Mouse (Mus musculus) hematopoietic stem cell, adult 5-6 weeks (primary cell): ENCODE results near the gene Ceacam16. TPM values are rescaled to one million over a fixed set of nuclear protein-coding genes. Genes with fewer than 3 reads are reported as not detected.

Experiments used
- total RNA-seq: library from RNA; stranded (forward); fragments of 172-1452, 232-1000 nt; gene quantifications from 2 replicates; pipeline ENCODE4 v1.2.3, GENCODE M21; 2017

Gene Ceacam16
- total RNA-seq, 1 experiment from 2014 or later = 0.10 TPM

Other genes with a start within 250 kb of the Ceacam16 start
- gene Relb, start 231.9 kb downstream of the Ceacam16 start, total RNA-seq = 8.7 and 12.4 TPM in 2 replicates
- 21.4 and 26.4 TPM in 2 replicates for gene Clptm1, start 196.3 kb downstream of the Ceacam16 start, total RNA-seq
- gene Apoc2, start 183.4 kb downstream of the Ceacam16 start, total RNA-seq = 6.1 TPM in 1 of 2 replicates, not detected in the other
- not detected in 2 replicates for gene Gm44805, start 179.9 kb downstream of the Ceacam16 start, total RNA-seq
- not detected in 2 replicates for gene Apoc4, start 179.8 kb downstream of the Ceacam16 start, total RNA-seq
- not detected in 2 replicates for gene Apoc1, start 168.6 kb downstream of the Ceacam16 start, total RNA-seq
- gene Apoe, start 162.1 kb downstream of the Ceacam16 start, total RNA-seq = 167 and 314 TPM in 2 replicates
- 24.6 and 29.0 TPM in 2 replicates for gene Tomm40, start 145.9 kb downstream of the Ceacam16 start, total RNA-seq
- 2.0 and 3.8 TPM in 2 replicates for gene Nectin2, start 110.8 kb downstream of the Ceacam16 start, total RNA-seq
- 2.3 and 4.2 TPM in 2 replicates for gene Bcam, start 90.3 kb downstream of the Ceacam16 start, total RNA-seq
- gene Cblc, start 64.5 kb downstream of the Ceacam16 start, total RNA-seq = not detected in 2 replicates
- 3.0 and 5.3 TPM in 2 replicates for gene Bcl3, start 38.5 kb downstream of the Ceacam16 start, total RNA-seq
- not detected in 2 replicates for gene Gm19345, start 9.3 kb downstream of the Ceacam16 start, total RNA-seq
- gene Ceacam19, start 26.7 kb upstream of the Ceacam16 start, total RNA-seq = not detected in 2 replicates
- 11.1 and 13.4 TPM in 2 replicates for gene Pvr, start 59.9 kb upstream of the Ceacam16 start, total RNA-seq
- not detected in 2 replicates for gene Igsf23, start 89.5 kb upstream of the Ceacam16 start, total RNA-seq
- gene Ceacam20, start 104.1 kb upstream of the Ceacam16 start, total RNA-seq = not detected in 2 replicates
- gene Nlrp9b, start 130.2 kb upstream of the Ceacam16 start, total RNA-seq = not detected in 2 replicates
- gene Vmn1r91, start 238.4 kb upstream of the Ceacam16 start, total RNA-seq = not detected in 2 replicates